Mouse (Mus musculus) MN1 (cell line): ENCODE results near the gene Gm49673.
"Not testable (repeated sequence)": the region's sequence is repeated elsewhere in the genome, so short reads cannot be mapped to it uniquely, and the experiment has no call there.

Experiments
- DNase-seq: peaks from one replicate; pipeline ENCODE4 v3.0.0-alpha.2; 2016; ENCODE audit warnings: low spot score

The Gm49673 gene

GRCm38 (mm10) chr17:8039916-8040635 lies 107.5 kb downstream of the Gm49673 start:
- not testable (repeated sequence) for DNase-seq

GRCm38 (mm10) chr17:8036976-8037375 lies 110.6 kb downstream of the Gm49673 start:
- DNase-seq: not testable (repeated sequence)
